Mouse (Mus musculus) hindbrain, embryonic 12.5 days (tissue): ENCODE measurements around the gene Erich6b. TPM values are rescaled to one million over a fixed set of nuclear protein-coding genes. Genes with fewer than 3 reads are reported as not detected.

Experiments
- ATAC-seq: fragments of 200-750 bp; cut with Nextera tagmentation; 2 replicates; pipeline ENCODE4 v1.8.0; 2017; ENCODE audit warnings: moderate TSS enrichment; ENCODE audit not compliant: low FRiP score
- H3K27ac ChIP-seq: fragments of 300-500 bp; sonication (generic); 2 replicates; pipeline ENCODE4 v1.5.1; 2016; ENCODE audit warnings: mild to moderate bottlenecking
- H3K27me3 ChIP-seq: fragments of 300-500 bp; sonication (generic); 2 replicates; pipeline ENCODE4 v1.6.1; 2016; ENCODE audit warnings: mild to moderate bottlenecking
- H3K36me3 ChIP-seq: fragments of 300-500 bp; sonication (generic); 2 replicates; pipeline ENCODE4 v1.6.1; 2016; ENCODE audit warnings: mild to moderate bottlenecking
- H3K4me1 ChIP-seq: fragments of 300-500 bp; sonication (generic); 2 replicates; pipeline ENCODE4 v1.6.1; 2016
- H3K4me2 ChIP-seq: fragments of 300-500 bp; sonication (generic); replicated peaks from 2 replicates; pipeline ENCODE4 v1.6.1; 2016; ENCODE audit warnings: mild to moderate bottlenecking
- H3K4me3 ChIP-seq: fragments of 300-500 bp; sonication (generic); 2 replicates; pipeline ENCODE4 v1.5.1; 2016; ENCODE audit warnings: mild to moderate bottlenecking
- H3K9ac ChIP-seq: fragments of 300-500 bp; sonication (generic); 2 replicates; pipeline ENCODE4 v1.6.1; 2016; ENCODE audit warnings: mild to moderate bottlenecking, moderate library complexity
- H3K9me3 ChIP-seq: fragments of 300-500 bp; sonication (generic); replicated peaks from 2 replicates; pipeline ENCODE4 v1.6.1; 2016; ENCODE audit warnings: mild to moderate bottlenecking
- WGBS: fragments of 180-500 bp; shearing (Covaris S2); methylation state at CpG from one replicate; pipeline ENCODE4 v1.1.7; 2016; 5-methylcytosine and 5-hydroxymethylcytosine counted together
- polyA plus RNA-seq: library from polyadenylated mRNA; unstranded; fragments of >200 nt; fragmentation: Nextera tagmentation; extraction: Ambion mirVana; gene quantifications from 2 replicates; pipeline ENCODE4 v1.2.1, GENCODE M21; 2016

Gene Erich6b
- polyA plus RNA-seq = not detected in 2 replicates

- no peak within 1 kb of the TSS for H3K4me3 ChIP-seq
- H3K9ac ChIP-seq = no peak within 1 kb of the TSS
- ATAC-seq = no peak
- no peaks in the 10 kb centered on the region for H3K9me3 ChIP-seq
- H3K4me2 ChIP-seq = no peak within 1 kb of the TSS
- H3K27ac ChIP-seq = no peak within 1 kb of the TSS
- H3K27me3 ChIP-seq = no peaks in the 10 kb centered on the region
- H3K36me3 ChIP-seq = no peaks in the 10 kb centered on the region
- WGBS = 81% methylated on average over 8 of the region's 8 CpGs
- no peaks in the 10 kb centered on the region for H3K4me1 ChIP-seq
Observed at GRCm38 (mm10) chr14:75642080-75642479, at the start of gene Erich6b. Erich6b (plus strand) TSS chr14:75642259.

GRCm38 (mm10) chr14:75592978-75593377, 49.1 kb upstream of the Erich6b start, which contains the start of gene Spert:
Spert (minus strand) TSS chr14:75593116.
- no peak within 1 kb of the TSS for H3K4me3 ChIP-seq
- H3K27ac ChIP-seq = no peak within 1 kb of the TSS
- H3K9me3 ChIP-seq = no peaks in the 10 kb centered on the region
- 69% methylated on average over 3 of the region's 3 CpGs for WGBS
- no peak within 1 kb of the TSS for H3K9ac ChIP-seq
- no peaks in the 10 kb centered on the region for H3K36me3 ChIP-seq
- no peaks in the 10 kb centered on the region for H3K27me3 ChIP-seq
- ATAC-seq = no peak
- no peaks in the 10 kb centered on the region for H3K4me1 ChIP-seq
- no peak within 1 kb of the TSS for H3K4me2 ChIP-seq

- Histone ChIP-seq H3K9me3 (no peaks in the 10 kb centered on the region), H3K4me3 (no peak overlapping the region), H3K36me3 (no peaks in the 10 kb centered on the region), H3K27me3 (no peaks in the 10 kb centered on the region), H3K27ac (no peak overlapping the region), H3K4me1 (no peaks in the 10 kb centered on the region), H3K9ac (no peak overlapping the region), H3K4me2 (no peak overlapping the region)
- WGBS = 96% methylated on average over 2 of the region's 2 CpGs
- ATAC-seq = no peak
Observed at GRCm38 (mm10) chr14:75609176-75609575, 32.9 kb upstream of the Erich6b start.

GRCm38 (mm10) chr14:75616375-75616774, 25.7 kb upstream of the Erich6b start:
- H3K27ac ChIP-seq = no peak overlapping the region
- no peak overlapping the region for H3K4me3 ChIP-seq
- 79% methylated on average over 6 of the region's 6 CpGs for WGBS
- 0 out of 2 replicates have a peak, but pooled peaks have one; percentile 22 for ATAC-seq
- H3K9ac ChIP-seq = no peak overlapping the region
- H3K4me2 ChIP-seq = no peak overlapping the region
- H3K4me1 ChIP-seq = peaks cover 3% of the 10 kb centered on the region; the same call in 1 of the 2 replicates
- no peaks in the 10 kb centered on the region for H3K9me3 ChIP-seq
- H3K36me3 ChIP-seq = no peaks in the 10 kb centered on the region
- H3K27me3 ChIP-seq = no peaks in the 10 kb centered on the region

- Histone ChIP-seq H3K4me3 (no peak overlapping the region), H3K9me3 (no peaks in the 10 kb centered on the region), H3K4me2 (no peak overlapping the region), H3K9ac (no peak overlapping the region), H3K4me1 (peaks cover 3% of the 10 kb centered on the region; the same call in 1 of the 2 replicates), H3K36me3 (no peaks in the 10 kb centered on the region), H3K27me3 (no peaks in the 10 kb centered on the region), H3K27ac (no peak overlapping the region)
- ATAC-seq = peak; percentile 58
- WGBS = 54% methylated on average over 7 of the region's 7 CpGs
Observed at GRCm38 (mm10) chr14:75622984-75623383, 19.1 kb upstream of the Erich6b start.

- Histone ChIP-seq H3K4me3 (no peak overlapping the region), H3K9me3 (no peaks in the 10 kb centered on the region), H3K4me2 (no peak overlapping the region), H3K4me1 (no peaks in the 10 kb centered on the region), H3K9ac (no peak overlapping the region), H3K36me3 (no peaks in the 10 kb centered on the region), H3K27me3 (no peaks in the 10 kb centered on the region), H3K27ac (no peak overlapping the region)
- WGBS = 94% methylated on average over 8 of the region's 8 CpGs
- ATAC-seq = no peak
Observed at GRCm38 (mm10) chr14:75628870-75629269, 13.2 kb upstream of the Erich6b start.

- H3K4me2 ChIP-seq = no peak overlapping the region
- no peaks in the 10 kb centered on the region for H3K36me3 ChIP-seq
- no peak overlapping the region for H3K9ac ChIP-seq
- ATAC-seq = no peak
- H3K4me3 ChIP-seq = no peak overlapping the region
- H3K9me3 ChIP-seq = no peaks in the 10 kb centered on the region
- no peaks in the 10 kb centered on the region for H3K27me3 ChIP-seq
- 83% methylated on average over 12 of the region's 12 CpGs for WGBS
- H3K27ac ChIP-seq = no peak overlapping the region
- 0 out of 2 replicates have a peak, but pooled peaks cover 5% of the 10 kb centered on the region for H3K4me1 ChIP-seq
Observed at GRCm38 (mm10) chr14:75635350-75635749, 6.7 kb upstream of the Erich6b start.

GRCm38 (mm10) chr14:75636107-75636506, 6.0 kb upstream of the Erich6b start:
- 60% methylated on average over 7 of the region's 7 CpGs for WGBS
- Histone ChIP-seq H3K27me3 (no peaks in the 10 kb centered on the region), H3K27ac (no peak overlapping the region), H3K4me1 (0 out of 2 replicates have a peak, but pooled peaks cover 5% of the 10 kb centered on the region), H3K9ac (no peak overlapping the region), H3K9me3 (no peaks in the 10 kb centered on the region), H3K4me2 (no peak overlapping the region), H3K36me3 (no peaks in the 10 kb centered on the region), H3K4me3 (no peak overlapping the region)
- no peak for ATAC-seq

- no peak for ATAC-seq
- Histone ChIP-seq H3K9ac (no peak overlapping the region), H3K27me3 (no peaks in the 10 kb centered on the region), H3K36me3 (no peaks in the 10 kb centered on the region), H3K4me3 (no peak overlapping the region), H3K27ac (no peak overlapping the region), H3K4me1 (0 out of 2 replicates have a peak, but pooled peaks cover 5% of the 10 kb centered on the region), H3K4me2 (no peak overlapping the region), H3K9me3 (no peaks in the 10 kb centered on the region)
- WGBS = 83% methylated on average over 4 of the region's 4 CpGs
Observed at GRCm38 (mm10) chr14:75637641-75638040, 4.4 kb upstream of the Erich6b start.

GRCm38 (mm10) chr14:75640846-75641245, 1.2 kb upstream of the Erich6b start:
- 0 out of 2 replicates have a peak, but pooled peaks cover 5% of the 10 kb centered on the region for H3K4me1 ChIP-seq
- no peak overlapping the region for H3K4me2 ChIP-seq
- no peak overlapping the region for H3K4me3 ChIP-seq
- H3K9me3 ChIP-seq = no peaks in the 10 kb centered on the region
- WGBS = 84% methylated on average over 2 of the region's 2 CpGs
- H3K9ac ChIP-seq = no peak overlapping the region
- ATAC-seq = no peak
- no peak overlapping the region for H3K27ac ChIP-seq
- no peaks in the 10 kb centered on the region for H3K36me3 ChIP-seq
- H3K27me3 ChIP-seq = no peaks in the 10 kb centered on the region

- H3K4me3 ChIP-seq = no peak overlapping the region
- no peak overlapping the region for H3K27ac ChIP-seq
- H3K4me2 ChIP-seq = no peak overlapping the region
- H3K9me3 ChIP-seq = no peaks in the 10 kb centered on the region
- H3K36me3 ChIP-seq = no peaks in the 10 kb centered on the region
- WGBS = 59% methylated on average over 6 of the region's 6 CpGs
- 0 out of 2 replicates have a peak, but pooled peaks have one; percentile 38 for ATAC-seq
- 0 out of 2 replicates have a peak, but pooled peaks cover under 1% of the 10 kb centered on the region for H3K4me1 ChIP-seq
- H3K9ac ChIP-seq = no peak overlapping the region
- H3K27me3 ChIP-seq = no peaks in the 10 kb centered on the region
Observed at GRCm38 (mm10) chr14:75641369-75641768, 690 bp upstream of the Erich6b start.

- Histone ChIP-seq H3K9me3 (no peaks in the 10 kb centered on the region), H3K4me3 (no peak overlapping the region), H3K27me3 (no peaks in the 10 kb centered on the region), H3K4me1 (no peaks in the 10 kb centered on the region), H3K4me2 (no peak overlapping the region), H3K27ac (no peak overlapping the region), H3K9ac (no peak overlapping the region), H3K36me3 (no peaks in the 10 kb centered on the region)
- WGBS = 94% methylated on average over 7 of the region's 7 CpGs
- no peak for ATAC-seq
Observed at GRCm38 (mm10) chr14:75645461-75645860, 3.4 kb downstream of the Erich6b start.

- no peaks in the 10 kb centered on the region for H3K9me3 ChIP-seq
- H3K4me3 ChIP-seq = no peak overlapping the region
- H3K4me2 ChIP-seq = no peak overlapping the region
- H3K4me1 ChIP-seq = no peaks in the 10 kb centered on the region
- H3K36me3 ChIP-seq = no peaks in the 10 kb centered on the region
- H3K27me3 ChIP-seq = no peaks in the 10 kb centered on the region
- 73% methylated on average over 9 of the region's 9 CpGs for WGBS
- no peak overlapping the region for H3K9ac ChIP-seq
- no peak overlapping the region for H3K27ac ChIP-seq
- no peak for ATAC-seq
Observed at GRCm38 (mm10) chr14:75646060-75646459, 4.0 kb downstream of the Erich6b start.
